Mouse (Mus musculus) T-helper 2 cell (primary cell): ENCODE results near the gene Gm3149.
"Not testable (repeated sequence)": the region's sequence is repeated elsewhere in the genome, so short reads cannot be mapped to it uniquely, and the experiment has no call there.

Experiments
- in situ Hi-C: fragments of 300-600 bp; cut with MboI, MseI; formaldehyde crosslinking; loops from one replicate; pipeline ENCODE4 v1.15.1; 2025; ENCODE audit warnings: high pct_unique_total_duplicates

Gene Gm3149

GRCm38 (mm10) chr14:4316983-4317382 is at the start of gene Gm3149:
TSS of gene Gm3149 (plus strand) at chr14:4317283.
- in situ Hi-C loops, result not testable (repeated sequence)

DNA sequence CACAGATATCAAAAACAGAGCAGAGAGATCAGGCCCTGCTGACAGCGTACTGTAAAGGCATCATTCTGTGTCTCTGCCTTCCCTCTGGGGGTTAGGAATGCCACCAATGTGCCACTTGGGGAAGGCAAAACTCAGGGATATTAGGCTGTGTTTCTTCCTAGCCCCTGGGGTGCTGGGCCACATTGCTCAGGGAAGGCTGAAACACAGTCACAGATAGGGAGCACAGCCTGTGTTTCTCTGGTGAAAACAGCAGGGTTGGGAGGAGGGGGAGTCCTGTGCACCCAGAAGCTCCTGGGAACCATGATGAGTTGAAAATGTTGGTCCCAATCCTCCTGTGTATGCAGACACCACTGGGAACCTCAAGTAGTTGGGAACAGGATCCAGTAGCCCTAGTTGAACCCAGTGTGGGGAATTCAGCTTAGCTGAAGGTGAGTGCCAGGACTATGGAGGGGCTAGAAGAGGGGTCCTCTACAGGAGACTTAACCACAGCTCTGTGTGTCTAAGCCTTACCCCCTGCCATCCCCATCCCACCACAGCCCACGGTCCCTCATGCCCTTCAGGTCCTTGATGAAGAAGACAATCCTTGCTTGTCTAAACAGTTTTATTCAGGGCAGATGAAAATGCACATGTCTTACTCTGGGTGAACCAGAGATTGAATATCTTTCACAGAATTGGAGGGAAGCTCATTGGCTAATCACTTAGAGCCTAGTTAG is 47.7 kb upstream of the Gm3149 start:
- in situ Hi-C loops, result loop anchor here (10.0 to 25.0 kb wide), 2 partner anchors 1393 to 1935 kb away; no protein-coding TSS in a partner anchor

DNA sequence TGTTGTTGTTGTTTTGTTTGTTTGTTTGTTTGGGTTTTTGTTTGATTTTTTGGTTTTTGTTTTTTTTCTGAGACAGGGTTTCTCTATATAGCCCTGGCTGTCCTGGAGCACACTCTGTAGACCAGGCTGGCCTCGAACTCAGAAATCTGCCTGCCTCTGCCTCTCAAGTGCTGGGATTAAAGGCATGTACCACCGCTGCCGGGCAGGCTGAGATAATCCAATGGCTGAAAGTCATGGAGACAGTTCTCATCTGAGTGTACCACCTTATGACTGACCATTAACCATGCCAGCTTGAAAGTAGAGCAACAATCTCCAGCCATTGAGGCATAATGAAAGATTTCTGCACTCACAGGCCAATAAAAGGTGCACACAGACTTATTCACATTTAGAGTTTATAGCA is 37.3 kb upstream of the Gm3149 start:
- in situ Hi-C loops, result not testable (repeated sequence)

DNA sequence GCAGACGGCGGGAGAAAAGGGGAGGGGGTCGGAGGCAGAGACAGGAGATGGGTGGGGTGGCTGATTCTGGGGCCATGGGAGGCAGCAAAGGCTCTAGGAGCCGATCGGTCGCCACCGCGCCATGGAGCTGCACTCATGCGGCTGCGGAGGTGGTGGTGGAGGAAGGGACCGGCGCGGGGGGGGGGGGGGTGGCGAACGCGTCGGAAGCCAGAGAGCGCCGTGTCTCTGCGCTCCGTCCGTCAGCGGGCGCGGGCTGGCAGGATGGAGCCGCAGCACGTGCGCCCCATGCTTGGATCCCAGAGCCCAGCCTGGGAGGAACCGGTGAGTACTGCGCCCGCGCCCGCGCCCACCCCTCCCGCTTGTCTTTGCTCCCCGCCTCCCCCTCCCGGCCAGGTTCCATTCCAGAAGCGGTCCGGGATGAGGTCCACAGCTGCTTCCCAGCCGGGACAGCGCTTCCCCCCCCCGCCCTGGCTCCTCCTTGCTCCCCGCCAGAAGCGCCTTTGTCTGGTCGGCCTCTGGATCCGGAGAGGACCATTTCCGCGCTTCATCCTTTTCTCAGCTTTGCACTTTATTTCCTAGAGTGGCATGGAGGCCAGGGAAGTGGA is 17.5 kb downstream of the Gm3149 start, which contains the start of gene 2610042L04Rik:
Gene 2610042L04Rik, plus strand, starts transcription at position 288 of the 605 bp plus-strand sequence.
- in situ Hi-C loops, result not testable (repeated sequence)

DNA sequence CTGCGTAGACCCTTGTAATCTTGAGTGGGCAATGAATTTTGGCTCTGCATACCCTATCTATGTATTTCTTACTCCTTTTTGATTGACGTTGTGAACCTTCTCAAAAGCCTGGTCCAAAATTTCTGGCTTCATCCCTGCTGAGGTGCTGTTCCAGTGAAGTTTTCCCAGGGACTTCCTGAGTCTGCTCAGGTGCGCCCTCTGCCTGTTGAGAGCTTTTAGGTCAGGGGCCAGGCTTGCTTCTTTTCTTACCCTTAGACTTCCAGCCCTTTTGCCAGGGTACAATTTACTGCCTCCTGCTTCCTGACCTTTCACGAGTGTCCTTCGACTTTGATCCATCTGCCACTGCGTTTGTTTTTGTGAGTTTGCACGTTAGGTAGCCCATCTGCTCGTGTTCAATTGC is 18.4 kb downstream of the Gm3149 start:
- in situ Hi-C loops, result not testable (repeated sequence)

DNA sequence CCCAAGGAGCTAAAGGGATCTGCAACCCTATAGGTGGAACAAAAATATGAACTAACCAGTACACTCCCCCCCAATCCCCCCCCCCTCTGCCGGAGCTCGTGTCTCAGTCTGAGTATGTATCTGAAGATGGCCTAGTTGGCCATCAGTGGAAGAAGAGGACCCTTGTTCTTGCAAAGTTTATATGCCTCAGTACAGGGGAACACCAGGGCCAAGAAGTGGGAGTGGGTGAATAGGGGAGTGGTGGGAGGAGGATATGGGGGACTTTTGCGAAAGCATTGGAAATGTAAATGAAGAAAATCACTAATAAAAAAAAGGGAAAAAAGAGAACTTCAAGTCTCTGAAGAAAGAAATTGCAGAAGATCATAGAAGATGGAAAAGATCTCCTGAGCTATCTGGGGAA is 51.9 kb downstream of the Gm3149 start:
- in situ Hi-C loops, result not testable (repeated sequence)

GRCm38 (mm10) chr14:4369691-4370090 is 52.6 kb downstream of the Gm3149 start:
- in situ Hi-C loops, result not testable (repeated sequence)
